Comparison of ENCODE assay signal across 27 mouse cellular contexts in genomic region chr7:49015297-49015696, GRCm38 (mm10).
DNase-seq lines count a peak whose midpoint lies in the region; ATAC-seq and TF ChIP-seq lines count a peak whose summit lies in the region.
"Had no signal": no experiment of that assay in that cellular context is flagged by ENCODE, and none has a peak within 500 bp of the region (broad histone marks: within the 10 kb centered on the region; RNA-seq: fewer than 3 reads in every experiment).

No protein-coding gene starts in this region.

- 62% methylated on average over 6 of the region's 6 CpGs for WGBS in forebrain, postnatal 0 days
- WGBS in forebrain, embryonic 14.5 days: 73% methylated on average over 6 of the region's 6 CpGs
- 88% methylated on average over 6 of the region's 6 CpGs for WGBS in midbrain, embryonic 10.5 days
- 80% methylated on average over 6 of the region's 6 CpGs for WGBS in midbrain, embryonic 11.5 days
- 58% methylated on average over 6 of the region's 6 CpGs for WGBS in midbrain, embryonic 15.5 days
- 49% methylated on average over 6 of the region's 6 CpGs for WGBS in neural tube, embryonic 15.5 days

- no peaks in the 10 kb centered on the region for H3K36me3 ChIP-seq in forebrain, postnatal 0 days (ENCODE audit: insufficient read depth)
- H3K36me3 ChIP-seq in forebrain, embryonic 14.5 days (ENCODE audit: control insufficient read depth, insufficient read depth, low read length): no peaks in the 10 kb centered on the region
- no peaks in the 10 kb centered on the region for H3K36me3 ChIP-seq in midbrain, embryonic 10.5 days
- H3K36me3 ChIP-seq in midbrain, embryonic 11.5 days (ENCODE audit: control insufficient read depth, insufficient read depth, low read length): no peaks in the 10 kb centered on the region
- no peaks in the 10 kb centered on the region for H3K36me3 ChIP-seq in midbrain, embryonic 15.5 days (replicated peaks)
- no peaks in the 10 kb centered on the region for H3K36me3 ChIP-seq in neural tube, embryonic 15.5 days
- H3K36me3 ChIP-seq: embryonic facial prominence, embryonic 10.5 days; embryonic facial prominence, embryonic 15.5 days; heart, embryonic 13.5 days had no signal

- H3K4me1 ChIP-seq in forebrain, postnatal 0 days (ENCODE audit: insufficient read depth): 0 out of 2 replicates have a peak, but pooled peaks cover 3% of the 10 kb centered on the region
- H3K4me1 ChIP-seq in forebrain, embryonic 14.5 days (ENCODE audit: control insufficient read depth, insufficient read depth, low read length): peaks cover 6% of the 10 kb centered on the region; the same call in 1 of the 2 replicates
- H3K4me1 ChIP-seq in midbrain, embryonic 10.5 days: peaks cover 67% of the 10 kb centered on the region
- peaks cover 30% of the 10 kb centered on the region for H3K4me1 ChIP-seq in midbrain, embryonic 11.5 days (ENCODE audit: control insufficient read depth, insufficient read depth, low read length)
- peaks cover 44% of the 10 kb centered on the region for H3K4me1 ChIP-seq in midbrain, embryonic 15.5 days
- H3K4me1 ChIP-seq in neural tube, embryonic 15.5 days: peaks cover 64% of the 10 kb centered on the region
- H3K4me1 ChIP-seq: embryonic facial prominence, embryonic 15.5 days had no signal

- DNase-seq in forebrain, postnatal 0 days: no peak
- no peak for DNase-seq in forebrain, embryonic 14.5 days (ENCODE audit: low spot score)
- DNase-seq in midbrain, embryonic 10.5 days (ENCODE audit: low spot score): no peak
- no peak for DNase-seq in midbrain, embryonic 11.5 days (ENCODE audit: low spot score, missing footprints)
- no peak for DNase-seq in frontal cortex, adult 2 months (ENCODE audit: extremely low spot score in 1 of 2, low spot score in 1 of 2)
- DNase-seq: adrenal gland, postnatal 25 days; B cell, adult 2 months; cerebellum, adult 18-20 months; gastrocnemius, adult 2 months; heart, postnatal 10 days; kidney, adult 8-10 months; kidney, postnatal 4 days; liver; lung, adult 2 months; lung, postnatal 14 days; right cerebral cortex, postnatal 4 days; thymus, adult 18-20 months; thymus, postnatal 25 days had no signal

- no peak overlapping the region for H3K9ac ChIP-seq in forebrain, postnatal 0 days
- no peak overlapping the region for H3K9ac ChIP-seq in forebrain, embryonic 14.5 days (ENCODE audit: low read length)
- H3K9ac ChIP-seq in midbrain, embryonic 11.5 days (ENCODE audit: low read length): no peak overlapping the region
- H3K9ac ChIP-seq in midbrain, embryonic 15.5 days: no peak overlapping the region
- H3K9ac ChIP-seq in neural tube, embryonic 15.5 days (replicated peaks): no peak overlapping the region
- H3K9ac ChIP-seq: embryonic facial prominence, embryonic 15.5 days; heart, embryonic 13.5 days; liver, embryonic 14.5 days had no signal

- H3K4me3 ChIP-seq in forebrain, postnatal 0 days (ENCODE audit: low read depth, low read length): no peak overlapping the region
- H3K4me3 ChIP-seq in forebrain, embryonic 14.5 days (ENCODE audit: low read depth, low read length): no peak overlapping the region
- H3K4me3 ChIP-seq in midbrain, embryonic 10.5 days: no peak overlapping the region
- no peak overlapping the region for H3K4me3 ChIP-seq in midbrain, embryonic 11.5 days (ENCODE audit: low read depth, low read length)
- no peak overlapping the region for H3K4me3 ChIP-seq in midbrain, embryonic 15.5 days
- H3K4me3 ChIP-seq in neural tube, embryonic 15.5 days (replicated peaks): no peak overlapping the region
- H3K4me3 ChIP-seq: embryonic facial prominence, embryonic 10.5 days; embryonic facial prominence, embryonic 15.5 days; gastrocnemius, adult 2 months; heart, embryonic 13.5 days had no signal

- TF ChIP-seq CTCF in forebrain, postnatal 0 days (IDR thresholded peaks at IDR 0.05; ENCODE audit: low read depth): no peak

- no peak overlapping the region for H3K4me2 ChIP-seq in forebrain, postnatal 0 days (ENCODE audit: low read depth)
- no peak overlapping the region for H3K4me2 ChIP-seq in forebrain, embryonic 14.5 days (ENCODE audit: low read length)
- H3K4me2 ChIP-seq in midbrain, embryonic 11.5 days: no peak overlapping the region
- no peak overlapping the region for H3K4me2 ChIP-seq in midbrain, embryonic 15.5 days
- H3K4me2 ChIP-seq in neural tube, embryonic 15.5 days: no peak overlapping the region
- H3K4me2 ChIP-seq: embryonic facial prominence, embryonic 15.5 days; heart, embryonic 13.5 days had no signal

- H3K27ac ChIP-seq in forebrain, postnatal 0 days (ENCODE audit: low read depth, low read length): no peak overlapping the region
- no peak overlapping the region for H3K27ac ChIP-seq in forebrain, embryonic 14.5 days (ENCODE audit: low read depth, low read length)
- peak overlapping the region; percentile 68; the same call in 1 of the 2 replicates for H3K27ac ChIP-seq in midbrain, embryonic 10.5 days (replicated peaks)
- no peak overlapping the region for H3K27ac ChIP-seq in midbrain, embryonic 11.5 days (ENCODE audit: low read depth, low read length)
- H3K27ac ChIP-seq in midbrain, embryonic 15.5 days: no peak overlapping the region
- peak overlapping the region; percentile 49; the same call in 1 of the 2 replicates for H3K27ac ChIP-seq in neural tube, embryonic 15.5 days (replicated peaks)
- H3K27ac ChIP-seq: embryonic facial prominence, embryonic 10.5 days; embryonic facial prominence, embryonic 15.5 days; gastrocnemius, adult 2 months; heart, embryonic 13.5 days; kidney, postnatal 0 days; liver, embryonic 14.5 days; stomach, postnatal 0 days had no signal

- ATAC-seq in forebrain, postnatal 0 days: peak; percentile 38; the same call in 1 of the 2 replicates
- no peak for ATAC-seq in forebrain, embryonic 14.5 days
- ATAC-seq in midbrain, embryonic 11.5 days (ENCODE audit: low FRiP score): no peak
- peak; percentile 33; the same call in 1 of the 2 replicates for ATAC-seq in midbrain, embryonic 15.5 days (replicated peaks)
- ATAC-seq in neural tube, embryonic 15.5 days (ENCODE audit: low FRiP score): no peak
- ATAC-seq: intestine, embryonic 16.5 days had no signal

- H3K27me3 ChIP-seq in forebrain, postnatal 0 days (ENCODE audit: insufficient read depth, low read length): no peaks in the 10 kb centered on the region
- no peaks in the 10 kb centered on the region for H3K27me3 ChIP-seq in forebrain, embryonic 14.5 days (replicated peaks; ENCODE audit: control insufficient read depth, insufficient read depth, low read length)
- peaks cover under 1% of the 10 kb centered on the region; the same call in 1 of the 2 replicates for H3K27me3 ChIP-seq in midbrain, embryonic 10.5 days (ENCODE audit: low read depth, poor library complexity, severe bottlenecking)
- no peaks in the 10 kb centered on the region for H3K27me3 ChIP-seq in midbrain, embryonic 11.5 days (ENCODE audit: control insufficient read depth, insufficient read depth, low read length)
- H3K27me3 ChIP-seq in midbrain, embryonic 15.5 days (replicated peaks): no peaks in the 10 kb centered on the region
- no peaks in the 10 kb centered on the region for H3K27me3 ChIP-seq in neural tube, embryonic 15.5 days (replicated peaks)
- H3K27me3 ChIP-seq: embryonic facial prominence, embryonic 15.5 days had no signal

- H3K9me3 ChIP-seq in forebrain, postnatal 0 days (ENCODE audit: low read length): no peaks in the 10 kb centered on the region
- H3K9me3 ChIP-seq in forebrain, embryonic 14.5 days (replicated peaks; ENCODE audit: control insufficient read depth, low read length): no peaks in the 10 kb centered on the region
- H3K9me3 ChIP-seq in midbrain, embryonic 10.5 days (replicated peaks): no peaks in the 10 kb centered on the region
- no peaks in the 10 kb centered on the region for H3K9me3 ChIP-seq in midbrain, embryonic 11.5 days (ENCODE audit: control insufficient read depth, low read length)
- H3K9me3 ChIP-seq in midbrain, embryonic 15.5 days: no peaks in the 10 kb centered on the region
- no peaks in the 10 kb centered on the region for H3K9me3 ChIP-seq in neural tube, embryonic 15.5 days (replicated peaks)
- H3K9me3 ChIP-seq: embryonic facial prominence, embryonic 10.5 days; embryonic facial prominence, embryonic 15.5 days; heart, embryonic 13.5 days had no signal

Comparison
In these comparisons a context has a peak if more than half of its experiments do, and no peak if none do; other contexts are left out.
1. ATAC-seq: peak in forebrain, postnatal 0 days (single experiment) and midbrain, embryonic 15.5 days (single experiment); none in forebrain, embryonic 14.5 days (single experiment), midbrain, embryonic 11.5 days (single experiment) and neural tube, embryonic 15.5 days (single experiment).
2. H3K27ac ChIP-seq: peak in midbrain, embryonic 10.5 days (single experiment) and neural tube, embryonic 15.5 days (single experiment); none in forebrain, postnatal 0 days (single experiment), forebrain, embryonic 14.5 days (single experiment), midbrain, embryonic 11.5 days (single experiment) and midbrain, embryonic 15.5 days (single experiment).